ENCODE assay signal across 8 mouse cellular contexts in the genomic region with DNA sequence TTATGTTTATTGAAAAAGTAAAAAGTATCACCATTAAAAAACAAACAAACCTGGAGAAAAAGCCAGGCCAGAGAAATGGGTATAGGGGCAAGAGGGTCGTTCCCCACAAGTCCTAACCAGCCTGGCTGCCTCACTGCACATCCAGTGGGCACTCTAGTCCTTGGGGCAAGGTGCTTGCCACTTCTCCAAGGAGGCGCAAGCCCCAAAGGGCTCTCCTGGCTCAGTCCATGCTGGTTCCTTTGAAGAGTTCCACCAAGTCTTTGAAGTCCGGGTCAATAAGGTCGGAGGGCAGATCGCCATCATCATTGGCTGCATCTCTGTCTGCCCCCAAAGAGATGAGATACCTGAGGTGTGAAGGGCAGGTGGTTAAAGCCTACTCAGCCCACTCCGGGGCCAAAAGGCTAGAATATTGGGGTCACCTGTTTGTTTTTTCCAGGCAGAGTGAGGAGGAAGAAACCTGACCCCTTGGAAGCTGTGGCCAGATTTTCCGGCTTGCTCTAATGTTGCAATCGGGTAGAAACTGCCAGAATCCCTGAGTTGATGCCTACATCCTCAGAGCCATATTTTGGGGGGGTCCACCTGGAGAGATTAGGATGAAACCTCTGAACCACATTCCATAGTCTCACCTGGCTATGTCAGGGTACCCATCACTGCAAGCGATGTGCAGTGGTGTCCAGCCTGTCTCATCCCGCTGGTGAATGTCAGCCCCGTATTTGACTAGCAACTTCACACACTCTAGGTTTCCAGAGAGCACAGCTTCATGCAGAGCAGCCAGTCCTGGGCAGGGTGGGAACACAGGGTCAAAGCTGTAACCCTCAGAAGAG. TPM values are rescaled to one million over a fixed set of nuclear protein-coding genes. Genes with fewer than 3 reads are reported as not detected.
A peak's percentile ranks its signal among the peaks of the same experiment; 100 is the strongest.
DNase-seq lines count a peak whose midpoint lies in the region; ATAC-seq and TF ChIP-seq lines count a peak whose summit lies in the region.

No protein-coding gene starts in this region.

- ATAC-seq in kidney, embryonic 16.5 days (ENCODE audit: low FRiP score, low TSS enrichment) = peak; percentile 54; the same call in 1 of the 2 replicates
- ATAC-seq in hindbrain, embryonic 13.5 days (ENCODE audit: low FRiP score) = peak; percentile 34; the same call in 1 of the 2 replicates
- 0 out of 2 replicates have a peak, but pooled peaks have one; percentile 31 for ATAC-seq in midbrain, embryonic 14.5 days (ENCODE audit: low FRiP score, low TSS enrichment)

- peak overlapping the region; percentile 96 for H3K27ac ChIP-seq in kidney, embryonic 16.5 days (ENCODE audit: low read length)
- peak overlapping the region; percentile 85; the same call in 1 of the 2 replicates for H3K27ac ChIP-seq in cortical plate, adult 2 months (ENCODE audit: insufficient read depth, low read length)
- H3K27ac ChIP-seq in hindbrain, embryonic 13.5 days = peak overlapping the region; percentile 90
- peak overlapping the region; percentile 81 for H3K27ac ChIP-seq in midbrain, embryonic 14.5 days (replicated peaks; ENCODE audit: low read depth, low read length)

- H3K4me3 ChIP-seq in kidney, embryonic 16.5 days (ENCODE audit: low read length) = peak overlapping the region; percentile 95
- peak overlapping the region; percentile 96 for H3K4me3 ChIP-seq in cortical plate, adult 2 months (ENCODE audit: insufficient read depth, low read length)
- H3K4me3 ChIP-seq in hindbrain, embryonic 13.5 days = peak overlapping the region; percentile 98
- peak overlapping the region; percentile 98 for H3K4me3 ChIP-seq in midbrain, embryonic 14.5 days (replicated peaks; ENCODE audit: low read depth, low read length)

- WGBS in kidney, embryonic 16.5 days = 49% methylated on average over 11 of the region's 11 CpGs
- WGBS in hindbrain, embryonic 13.5 days = 74% methylated on average over 11 of the region's 11 CpGs
- 72% methylated on average over 11 of the region's 11 CpGs for WGBS in midbrain, embryonic 14.5 days

- peak overlapping the region; percentile 95 for H3K4me2 ChIP-seq in kidney, embryonic 16.5 days (replicated peaks; ENCODE audit: low read depth, low read length)
- H3K4me2 ChIP-seq in hindbrain, embryonic 13.5 days = peak overlapping the region; percentile 95
- peak overlapping the region; percentile 94 for H3K4me2 ChIP-seq in midbrain, embryonic 14.5 days (ENCODE audit: low read length)

- no peak for TF ChIP-seq CTCF in cortical plate, adult 2 months (IDR thresholded peaks at IDR 0.05; ENCODE audit: extremely low read depth, insufficient read depth, low read length)

- no peak for DNase-seq in kidney, postnatal 25 days
- DNase-seq in midbrain, embryonic 14.5 days = peak; percentile 10
- DNase-seq in layer of hippocampus, adult 11-12 months (ENCODE audit: low spot score) = no peak
- DNase-seq in urinary bladder, adult 18-20 months (ENCODE audit: low spot score in 2 of 2) = no peak
- no peak for DNase-seq in right cerebral cortex, adult 2 months (ENCODE audit: low spot score in 2 of 2)

- peak overlapping the region; percentile 97 for H3K9ac ChIP-seq in kidney, embryonic 16.5 days (replicated peaks; ENCODE audit: low read length)
- peak overlapping the region; percentile 98 for H3K9ac ChIP-seq in hindbrain, embryonic 13.5 days
- peak overlapping the region; percentile 93 for H3K9ac ChIP-seq in midbrain, embryonic 14.5 days (replicated peaks; ENCODE audit: low read length)

- no peaks in the 10 kb centered on the region for H3K9me3 ChIP-seq in kidney, embryonic 16.5 days (ENCODE audit: low read length)
- H3K9me3 ChIP-seq in hindbrain, embryonic 13.5 days = no peaks in the 10 kb centered on the region
- H3K9me3 ChIP-seq in midbrain, embryonic 14.5 days (ENCODE audit: control insufficient read depth, low read length) = no peaks in the 10 kb centered on the region

- H3K4me1 ChIP-seq in kidney, embryonic 16.5 days (ENCODE audit: insufficient read depth, low read length) = peaks cover 29% of the 10 kb centered on the region
- H3K4me1 ChIP-seq in cortical plate, adult 2 months (ENCODE audit: control insufficient read depth, insufficient read depth, low read length) = peaks cover 11% of the 10 kb centered on the region
- H3K4me1 ChIP-seq in hindbrain, embryonic 13.5 days (replicated peaks) = peaks cover 35% of the 10 kb centered on the region
- peaks cover 18% of the 10 kb centered on the region for H3K4me1 ChIP-seq in midbrain, embryonic 14.5 days (ENCODE audit: control insufficient read depth, insufficient read depth, low read length)

- TF ChIP-seq POLR2A in cortical plate, adult 2 months (IDR thresholded peaks at IDR 0.05; ENCODE audit: extremely low read depth, insufficient read depth, low read length) = no peak

- no peaks in the 10 kb centered on the region for H3K36me3 ChIP-seq in kidney, embryonic 16.5 days (ENCODE audit: insufficient read depth, low read length)
- peaks cover 13% of the 10 kb centered on the region; the same call in 1 of the 2 replicates for H3K36me3 ChIP-seq in hindbrain, embryonic 13.5 days
- H3K36me3 ChIP-seq in midbrain, embryonic 14.5 days (ENCODE audit: control insufficient read depth, insufficient read depth, low read length) = peaks cover under 1% of the 10 kb centered on the region

- no peaks in the 10 kb centered on the region for H3K27me3 ChIP-seq in kidney, embryonic 16.5 days (ENCODE audit: insufficient read depth, low read length)
- H3K27me3 ChIP-seq in hindbrain, embryonic 13.5 days = no peaks in the 10 kb centered on the region
- H3K27me3 ChIP-seq in midbrain, embryonic 14.5 days (ENCODE audit: control insufficient read depth, insufficient read depth, low read length) = no peaks in the 10 kb centered on the region

RNA-seq across cellular contexts. Expression of gene Mcrip1, which starts 0.7 kb away (rescaled TPM):
- polyA plus RNA-seq in kidney, embryonic 16.5 days (2015; fragmentation: Nextera tagmentation; extraction: Ambion mirVana) = 218 and 232 TPM in 2 replicates
- polyA plus RNA-seq in cortical plate, adult 2 months (2012; rRNA removed) = 158 and 160 TPM in 2 replicates
- polyA plus RNA-seq in hindbrain, embryonic 13.5 days (2015; fragmentation: Nextera tagmentation; extraction: Ambion mirVana) = 234 and 241 TPM in 2 replicates
- 268 and 318 TPM in 2 replicates for polyA plus RNA-seq in midbrain, embryonic 14.5 days (2014; fragmentation: Nextera tagmentation; extraction: Ambion mirVana)

RNA-seq across cellular contexts. Expression of gene Ppp1r27, which starts 0.7 kb away (rescaled TPM):
- 0.55 and 0.57 TPM in 2 replicates for polyA plus RNA-seq in kidney, embryonic 16.5 days (2015; fragmentation: Nextera tagmentation; extraction: Ambion mirVana)
- polyA plus RNA-seq in cortical plate, adult 2 months (2012; rRNA removed) = not detected in 2 replicates
- polyA plus RNA-seq in hindbrain, embryonic 13.5 days (2015; fragmentation: Nextera tagmentation; extraction: Ambion mirVana) = not detected in 2 replicates
- polyA plus RNA-seq in midbrain, embryonic 14.5 days (2014; fragmentation: Nextera tagmentation; extraction: Ambion mirVana) = not detected in 2 replicates

RNA-seq across cellular contexts. Expression of gene Gcgr, which starts 19.7 kb away (rescaled TPM):
- polyA plus RNA-seq in kidney, embryonic 16.5 days (2015; fragmentation: Nextera tagmentation; extraction: Ambion mirVana) = 4.7 and 5.5 TPM in 2 replicates
- polyA plus RNA-seq in cortical plate, adult 2 months (2012; rRNA removed) = 0.13 TPM in 2 replicates
- 0.19 and 0.30 TPM in 2 replicates for polyA plus RNA-seq in hindbrain, embryonic 13.5 days (2015; fragmentation: Nextera tagmentation; extraction: Ambion mirVana)
- 0.18 and 0.21 TPM in 2 replicates for polyA plus RNA-seq in midbrain, embryonic 14.5 days (2014; fragmentation: Nextera tagmentation; extraction: Ambion mirVana)

RNA-seq across cellular contexts. Expression of gene P4hb, which starts 22.9 kb away (rescaled TPM):
- polyA plus RNA-seq in kidney, embryonic 16.5 days (2015; fragmentation: Nextera tagmentation; extraction: Ambion mirVana) = 843 and 914 TPM in 2 replicates
- polyA plus RNA-seq in cortical plate, adult 2 months (2012; rRNA removed) = 88.9 and 91.2 TPM in 2 replicates
- polyA plus RNA-seq in hindbrain, embryonic 13.5 days (2015; fragmentation: Nextera tagmentation; extraction: Ambion mirVana) = 289 and 294 TPM in 2 replicates
- 241 and 300 TPM in 2 replicates for polyA plus RNA-seq in midbrain, embryonic 14.5 days (2014; fragmentation: Nextera tagmentation; extraction: Ambion mirVana)

RNA-seq across cellular contexts. Expression of gene Arhgdia, which starts 31.2 kb away (rescaled TPM):
- polyA plus RNA-seq in kidney, embryonic 16.5 days (2015; fragmentation: Nextera tagmentation; extraction: Ambion mirVana) = 696 and 712 TPM in 2 replicates
- polyA plus RNA-seq in cortical plate, adult 2 months (2012; rRNA removed) = 416 and 442 TPM in 2 replicates
- 471 and 481 TPM in 2 replicates for polyA plus RNA-seq in hindbrain, embryonic 13.5 days (2015; fragmentation: Nextera tagmentation; extraction: Ambion mirVana)
- 353 and 438 TPM in 2 replicates for polyA plus RNA-seq in midbrain, embryonic 14.5 days (2014; fragmentation: Nextera tagmentation; extraction: Ambion mirVana)
